12 mouse cellular contexts compared by ENCODE assay signal in the genomic region with DNA sequence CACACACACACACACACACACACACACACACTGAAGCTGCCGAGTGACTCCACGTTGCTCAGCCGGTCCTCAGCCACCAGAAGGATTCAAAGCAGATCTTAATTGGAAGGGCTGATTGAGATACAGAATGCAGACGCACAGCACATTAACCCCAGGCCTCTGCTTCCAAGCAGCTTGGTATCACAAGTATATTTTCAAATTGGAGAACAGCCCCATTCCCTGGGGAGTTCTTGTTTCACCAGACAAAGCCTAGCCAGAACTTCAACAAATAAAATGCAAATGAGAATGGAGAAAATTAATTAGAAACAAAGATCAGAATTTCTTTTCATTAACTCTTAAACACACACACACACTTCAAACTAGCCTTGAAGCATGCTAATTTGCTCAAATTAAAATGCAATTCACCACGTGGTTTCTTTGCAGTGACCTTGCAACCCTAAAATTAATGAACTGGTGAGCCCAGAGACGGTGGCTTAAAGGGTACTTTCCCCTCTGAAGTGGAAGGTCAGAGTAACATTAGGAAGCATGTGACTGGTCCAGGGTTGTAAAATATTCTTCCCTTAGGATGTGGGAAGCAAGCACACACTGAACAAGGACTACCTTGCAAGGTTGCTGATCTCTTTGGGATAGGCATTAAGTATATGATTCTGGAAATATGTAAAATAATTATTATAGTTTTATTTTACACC.
A peak's percentile ranks its signal among the peaks of the same experiment; 100 is the strongest.
DNase-seq lines count a peak whose midpoint lies in the region; ATAC-seq and TF ChIP-seq lines count a peak whose summit lies in the region.
"Had no signal": no experiment of that assay in that cellular context is flagged by ENCODE, and none has a peak within 500 bp of the region (broad histone marks: within the 10 kb centered on the region; RNA-seq: fewer than 3 reads in every experiment).

No protein-coding gene starts in this region.

- no peak for DNase-seq in liver, postnatal 0 days
- DNase-seq in liver, embryonic 11.5 days (ENCODE audit: low spot score): no peak
- peak; percentile 9 to 41 for DNase-seq in kidney, postnatal 4 days
- DNase-seq in retina, postnatal 1 day: peak; percentile 77
- DNase-seq in spleen, adult 12 weeks (ENCODE audit: low spot score): no peak
- no peak for DNase-seq in adrenal gland, adult (ENCODE audit: inconsistent age in 2 of 2, low spot score in 1 of 2)
- DNase-seq: heart, adult 18-20 months had no signal

- no peaks in the 10 kb centered on the region for H3K36me3 ChIP-seq in liver, postnatal 0 days (replicated peaks; ENCODE audit: insufficient read depth, low read length)
- no peaks in the 10 kb centered on the region for H3K36me3 ChIP-seq in liver, embryonic 11.5 days (ENCODE audit: control insufficient read depth, insufficient read depth, low read length)
- no peaks in the 10 kb centered on the region for H3K36me3 ChIP-seq in hindbrain, embryonic 15.5 days
- no peaks in the 10 kb centered on the region for H3K36me3 ChIP-seq in intestine, embryonic 16.5 days (ENCODE audit: control insufficient read depth, insufficient read depth, low read length)
- H3K36me3 ChIP-seq: limb, embryonic 15.5 days had no signal

- H3K9ac ChIP-seq in liver, postnatal 0 days (replicated peaks): no peak overlapping the region
- no peak overlapping the region for H3K9ac ChIP-seq in liver, embryonic 11.5 days (ENCODE audit: low read depth, low read length)
- H3K9ac ChIP-seq in hindbrain, embryonic 15.5 days: no peak overlapping the region
- H3K9ac ChIP-seq in intestine, embryonic 16.5 days (ENCODE audit: low read depth, low read length): no peak overlapping the region
- H3K9ac ChIP-seq: limb, embryonic 15.5 days had no signal

- no peak for TF ChIP-seq EP300 in liver, postnatal 0 days (IDR thresholded peaks at IDR 0.05; ENCODE audit: low read depth)

- no peak overlapping the region for H3K27ac ChIP-seq in liver, postnatal 0 days (ENCODE audit: low read depth)
- H3K27ac ChIP-seq in liver, embryonic 11.5 days (ENCODE audit: low read depth, low read length): no peak overlapping the region
- H3K27ac ChIP-seq in hindbrain, embryonic 15.5 days (replicated peaks): 0 out of 2 replicates have a peak overlapping the region, but pooled peaks have one; percentile 41
- H3K27ac ChIP-seq in intestine, embryonic 16.5 days (ENCODE audit: low read length): no peak overlapping the region
- H3K27ac ChIP-seq: limb, embryonic 15.5 days; stomach, postnatal 0 days had no signal

- 0 out of 2 replicates have a peak, but pooled peaks have one; percentile 4 for ATAC-seq in liver, postnatal 0 days
- ATAC-seq in liver, embryonic 11.5 days (replicated peaks; ENCODE audit: low FRiP score): no peak
- ATAC-seq in hindbrain, embryonic 15.5 days (ENCODE audit: low FRiP score, low read depth): peak; percentile 76
- ATAC-seq in intestine, embryonic 16.5 days: no peak

- H3K27me3 ChIP-seq in liver, postnatal 0 days (ENCODE audit: insufficient read depth, low read length): no peaks in the 10 kb centered on the region
- no peaks in the 10 kb centered on the region for H3K27me3 ChIP-seq in liver, embryonic 11.5 days (replicated peaks; ENCODE audit: control insufficient read depth, insufficient read depth, low read length)
- H3K27me3 ChIP-seq in hindbrain, embryonic 15.5 days: no peaks in the 10 kb centered on the region
- no peaks in the 10 kb centered on the region for H3K27me3 ChIP-seq in intestine, embryonic 16.5 days (replicated peaks; ENCODE audit: control insufficient read depth, insufficient read depth, low read length)
- H3K27me3 ChIP-seq: limb, embryonic 15.5 days had no signal

- WGBS in liver, postnatal 0 days (ENCODE audit: insufficient replicate concordance): 50% methylated on average over 6 of the region's 6 CpGs
- 52% methylated on average over 6 of the region's 6 CpGs for WGBS in liver, embryonic 11.5 days
- 6% methylated on average over 6 of the region's 6 CpGs for WGBS in hindbrain, embryonic 15.5 days
- WGBS in intestine, embryonic 16.5 days: 35% methylated on average over 6 of the region's 6 CpGs

- no peaks in the 10 kb centered on the region for H3K9me3 ChIP-seq in liver, postnatal 0 days (ENCODE audit: low read length)
- no peaks in the 10 kb centered on the region for H3K9me3 ChIP-seq in liver, embryonic 11.5 days (ENCODE audit: control insufficient read depth, low read length)
- no peaks in the 10 kb centered on the region for H3K9me3 ChIP-seq in hindbrain, embryonic 15.5 days
- no peaks in the 10 kb centered on the region for H3K9me3 ChIP-seq in intestine, embryonic 16.5 days (ENCODE audit: control insufficient read depth, low read length)
- H3K9me3 ChIP-seq: limb, embryonic 15.5 days; megakaryocyte, embryonic 14.5 days had no signal

- H3K4me3 ChIP-seq in liver, postnatal 0 days (ENCODE audit: low read depth, low read length): no peak overlapping the region
- no peak overlapping the region for H3K4me3 ChIP-seq in liver, embryonic 11.5 days (ENCODE audit: low read depth, low read length)
- no peak overlapping the region for H3K4me3 ChIP-seq in hindbrain, embryonic 15.5 days
- H3K4me3 ChIP-seq in intestine, embryonic 16.5 days (ENCODE audit: low read length): no peak overlapping the region
- H3K4me3 ChIP-seq: limb, embryonic 15.5 days; megakaryocyte, embryonic 14.5 days had no signal

- TF ChIP-seq CTCF in liver, postnatal 0 days (IDR thresholded peaks at IDR 0.05; ENCODE audit: low read depth): no peak

- H3K4me2 ChIP-seq in liver, postnatal 0 days (ENCODE audit: low read depth, low read length): no peak overlapping the region
- no peak overlapping the region for H3K4me2 ChIP-seq in liver, embryonic 11.5 days
- H3K4me2 ChIP-seq in hindbrain, embryonic 15.5 days: no peak overlapping the region
- no peak overlapping the region for H3K4me2 ChIP-seq in intestine, embryonic 16.5 days (ENCODE audit: low read depth, low read length)
- H3K4me2 ChIP-seq: limb, embryonic 15.5 days had no signal

- H3K4me1 ChIP-seq in liver, postnatal 0 days (ENCODE audit: insufficient read depth): 0 out of 2 replicates have a peak, but pooled peaks cover 5% of the 10 kb centered on the region
- H3K4me1 ChIP-seq in liver, embryonic 11.5 days (replicated peaks; ENCODE audit: control insufficient read depth, insufficient read depth, low read length): 0 out of 2 replicates have a peak, but pooled peaks cover 4% of the 10 kb centered on the region
- peaks cover 10% of the 10 kb centered on the region for H3K4me1 ChIP-seq in hindbrain, embryonic 15.5 days (replicated peaks)
- no peaks in the 10 kb centered on the region for H3K4me1 ChIP-seq in intestine, embryonic 16.5 days (ENCODE audit: control insufficient read depth, insufficient read depth, low read length)
- H3K4me1 ChIP-seq: limb, embryonic 15.5 days; megakaryocyte, embryonic 14.5 days had no signal

Comparison
In these comparisons a context has a peak if more than half of its experiments do, and no peak if none do; other contexts are left out.
1. ATAC-seq: peak in liver, postnatal 0 days (single experiment) and hindbrain, embryonic 15.5 days (single experiment); none in liver, embryonic 11.5 days (single experiment) and intestine, embryonic 16.5 days (single experiment).
2. DNase-seq: peak in kidney, postnatal 4 days (2 of 2) and retina, postnatal 1 day (single experiment); none in liver, postnatal 0 days (single experiment), liver, embryonic 11.5 days (single experiment), spleen, adult 12 weeks (single experiment) and adrenal gland, adult (0 of 2).